Mouse (Mus musculus) brain, embryonic 14.5 days (tissue): ENCODE measurements around the gene Runx1.

ENCODE experiments used
- CTCF ChIP-seq: fragments of 200-500 bp; IDR thresholded peaks from 2 replicates; pipeline ENCODE4 v1.5.1; 2012; ENCODE audit warnings: inconsistent platforms, mild to moderate bottlenecking, moderate library complexity, borderline replicate concordance; ENCODE audit not compliant: insufficient read depth, insufficient read length; ENCODE audit errors: extremely low read depth
- POLR2A ChIP-seq: fragments of 200-500 bp; IDR thresholded peaks from 2 replicates; pipeline ENCODE4 v1.6.1; 2012; ENCODE audit warnings: mild to moderate bottlenecking, inconsistent platforms, borderline replicate concordance; ENCODE audit not compliant: poor library complexity, insufficient read depth, insufficient read length, severe bottlenecking; ENCODE audit errors: extremely low read depth

DNA sequence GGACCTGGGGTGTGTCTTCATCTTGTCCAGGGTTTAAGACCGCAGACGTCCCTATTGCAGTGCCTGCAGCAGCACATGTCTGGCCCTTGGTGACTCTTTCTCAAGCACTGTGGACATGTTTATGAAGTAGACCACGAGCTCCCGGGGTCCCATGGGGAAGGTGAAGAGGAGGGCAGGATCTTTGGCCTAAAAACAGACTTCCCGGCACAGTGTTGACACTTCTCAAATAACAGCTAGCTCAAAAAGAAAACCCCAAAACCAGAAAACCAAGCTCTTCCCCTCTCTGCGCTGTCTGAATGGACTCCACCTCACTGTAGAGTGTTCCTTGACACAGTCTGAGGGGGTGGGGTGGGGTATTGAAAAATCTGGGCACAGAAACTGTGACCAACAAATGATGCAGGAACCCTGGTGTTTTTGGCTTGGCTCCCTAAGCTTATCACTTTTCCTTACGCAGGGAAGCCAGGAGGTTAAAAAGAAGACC is 42.3 kb downstream of the Runx1 start:
- no peak for TF ChIP-seq POLR2A
- TF ChIP-seq CTCF: no peak
